Mouse (Mus musculus): Measurements from ENCODE around the gene Dedd.

DNA sequence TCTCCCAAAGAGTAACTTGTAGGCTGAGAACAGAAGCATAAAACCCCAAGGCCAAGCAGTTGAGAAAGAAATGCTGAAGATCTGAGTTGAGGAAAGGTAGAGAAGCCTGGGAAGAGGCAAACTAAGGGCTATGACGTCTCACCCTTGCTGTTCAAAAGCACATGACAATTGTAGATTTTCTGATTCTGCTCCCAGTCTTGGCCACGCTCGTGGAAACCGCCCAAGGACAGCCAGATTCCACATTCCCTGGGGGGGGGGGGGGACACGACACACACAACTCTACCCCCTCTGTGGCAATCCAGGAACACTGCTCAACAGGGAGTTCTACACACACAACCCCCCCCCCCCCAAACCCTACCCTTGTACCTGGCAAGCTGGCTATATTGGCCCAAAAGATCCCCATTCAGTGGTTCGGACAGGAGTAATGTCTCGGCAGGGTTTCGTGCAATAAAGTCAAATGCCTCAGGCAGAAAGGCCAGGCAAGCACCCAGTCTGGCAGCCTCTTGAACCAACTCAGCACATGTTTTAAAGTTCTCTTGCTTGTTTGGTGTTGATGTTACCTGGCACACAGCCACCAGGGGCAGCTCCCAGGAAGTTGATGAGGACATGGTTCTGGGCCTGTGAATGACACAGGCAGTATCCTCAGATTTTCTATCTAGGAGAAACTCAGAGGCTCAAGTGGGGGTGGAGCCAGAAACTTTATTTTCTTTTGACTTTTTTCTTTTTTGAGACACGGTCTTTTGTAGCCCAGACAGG, 15.2 kb downstream of the Dedd start:
- no peak for TF ChIP-seq CTCF (IDR thresholded peaks at IDR 0.05; ENCODE audit: borderline replicate concordance, insufficient read depth, low read depth, low read length)
- TF ChIP-seq POLR2A (IDR thresholded peaks at IDR 0.05; ENCODE audit: borderline replicate concordance, insufficient read depth, low read length), result no peak

Data from cerebellum, adult 2 months (tissue).